Mouse (Mus musculus) lung, postnatal 0 days (tissue): ENCODE measurements around the gene 1700014D04Rik.

Experiments used
- CTCF ChIP-seq: IDR thresholded peaks from 2 replicates; pipeline ENCODE4 v1.5.1; 2016; ENCODE audit warnings: antibody characterized with exemption, mild to moderate bottlenecking
- EP300 ChIP-seq: IDR thresholded peaks from 2 replicates; pipeline ENCODE4 v1.6.1; 2016; ENCODE audit warnings: antibody characterized with exemption, mild to moderate bottlenecking, control low read depth

DNA sequence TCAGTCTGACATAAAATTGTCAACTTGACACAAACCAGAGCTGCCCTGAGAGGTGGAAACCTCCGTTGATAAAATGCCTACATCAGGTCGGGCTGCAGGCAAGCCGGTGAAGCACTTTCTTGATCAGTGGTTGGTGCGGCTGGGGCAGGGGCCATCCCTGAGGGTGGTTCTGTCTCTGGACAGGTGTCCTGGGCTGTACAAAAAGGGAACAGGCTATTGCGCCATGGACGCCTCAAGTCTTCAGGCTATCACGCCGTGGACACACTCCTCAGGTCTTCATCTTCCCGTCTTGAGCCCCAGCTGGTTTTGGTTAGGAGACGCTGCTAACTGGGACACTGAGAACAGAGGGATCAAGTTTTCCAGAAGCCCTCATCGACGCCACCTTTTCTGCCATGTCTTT is 3.8 kb upstream of the 1700014D04Rik start:
- TF ChIP-seq CTCF (no peak), EP300 (no peak)
